In the genomic region with DNA sequence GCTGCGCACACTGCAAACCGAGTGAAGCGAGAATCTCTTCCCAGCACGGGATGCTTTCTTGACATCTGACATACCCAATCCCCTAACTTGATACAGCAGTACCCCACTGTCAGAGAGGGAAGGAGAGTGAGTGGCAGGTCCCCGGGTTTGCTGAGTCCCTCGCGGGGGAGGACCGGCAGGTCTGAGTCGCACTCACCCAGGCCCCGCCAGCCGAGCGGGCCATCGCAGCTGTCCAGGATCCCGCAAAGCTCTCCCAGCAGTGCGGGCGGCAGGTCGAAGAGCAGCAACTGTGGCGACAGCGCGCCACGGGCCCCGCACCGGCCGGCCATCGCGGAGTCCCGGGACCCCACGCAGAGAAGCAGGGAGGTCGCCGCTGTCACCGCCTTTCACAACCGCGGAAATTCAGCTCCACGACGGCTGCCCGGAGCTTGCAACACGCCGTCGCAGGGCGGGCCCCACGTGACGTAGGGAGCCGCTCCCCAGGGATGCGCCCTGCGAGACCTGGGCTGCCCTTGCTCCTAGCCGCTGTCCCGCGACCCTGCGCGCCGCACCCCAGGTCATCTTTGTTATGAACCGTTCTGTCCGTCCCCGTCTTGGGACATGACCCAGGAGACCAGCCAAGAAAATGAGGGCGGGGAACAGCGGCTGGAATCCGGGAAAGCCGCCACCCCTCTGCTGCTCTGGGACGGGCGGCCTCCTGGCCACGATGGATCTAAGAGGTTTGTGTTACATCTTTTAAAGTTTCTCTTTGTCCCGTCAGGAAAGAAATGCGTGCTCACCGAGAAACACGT, we compare ENCODE assay signal across 8 mouse cellular contexts. TPM values are rescaled to one million over a fixed set of nuclear protein-coding genes. Genes with fewer than 3 reads are reported as not detected.
DNase-seq lines count a peak whose midpoint lies in the region; ATAC-seq and TF ChIP-seq lines count a peak whose summit lies in the region.

TSS of gene Tmbim4 (plus strand) at position 460 of the 791 bp plus-strand sequence.

- WGBS in hindbrain, postnatal 0 days, result 1% methylated on average over 65 of the region's 65 CpGs

- H3K9me3 ChIP-seq in hindbrain, postnatal 0 days (ENCODE audit: low read length), result no peaks in the 10 kb centered on the region

- H3K36me3 ChIP-seq in hindbrain, postnatal 0 days (ENCODE audit: insufficient read depth, low read length), result no peaks in the 10 kb centered on the region

- intact Hi-C loops in left cerebral cortex, postnatal 14 days (cut with DNase I), result loop anchor here (5.0 to 10.0 kb wide), 2 partner anchors 67 to 399 kb away; no protein-coding TSS in a partner anchor

- DNase-seq in Muller cell, postnatal 12 days (ENCODE audit: inconsistent ontology term), result peak; percentile 80
- peak; percentile 17 to 18 for DNase-seq in cerebellum, postnatal 14 days
- peak; percentile 78 for DNase-seq in gastrocnemius, postnatal 10 days
- peak; percentile 16 for DNase-seq in hindbrain, postnatal 0 days (ENCODE audit: low spot score)
- no peak for DNase-seq in left cerebral cortex, postnatal 14 days (ENCODE audit: low spot score in 2 of 2)
- peak; percentile 11 for DNase-seq in right cerebral cortex, postnatal 4 days
- peak; percentile 41 for DNase-seq in yolk sac, embryonic 10.5 days (ENCODE audit: low spot score)

- no peaks in the 10 kb centered on the region for H3K27me3 ChIP-seq in hindbrain, postnatal 0 days (ENCODE audit: insufficient read depth, low read length)

- peak within 1 kb of the TSS; percentile 44 for H3K4me3 ChIP-seq in hindbrain, postnatal 0 days (ENCODE audit: low read length)

- H3K9ac ChIP-seq in hindbrain, postnatal 0 days (replicated peaks; ENCODE audit: low read length), result 0 out of 2 replicates have a peak within 1 kb of the TSS, but pooled peaks have one; percentile 13

- H3K4me1 ChIP-seq in hindbrain, postnatal 0 days (ENCODE audit: insufficient read depth, low read length), result no peaks in the 10 kb centered on the region

- no peak within 1 kb of the TSS for H3K27ac ChIP-seq in hindbrain, postnatal 0 days

- no peak for TF ChIP-seq CTCF in hindbrain, postnatal 0 days (IDR thresholded peaks at IDR 0.05; ENCODE audit: low read depth)

- no peak; the same call in 1 of the 2 replicates for ATAC-seq in hindbrain, postnatal 0 days
- peak; percentile 70 for ATAC-seq in megakaryocyte progenitor cell, adult 5-6 weeks (replicated peaks; ENCODE audit: poor library complexity)

- H3K4me2 ChIP-seq in hindbrain, postnatal 0 days (ENCODE audit: low read depth, low read length), result peak within 1 kb of the TSS; percentile 76

RNA-seq across cellular contexts. Expression of gene Tmbim4, which starts in this region (rescaled TPM):
- 10 to 100 TPM; 65.2 to 67.7 TPM for total RNA-seq in gastrocnemius, postnatal 10 days (2021)
- 67.6 and 92.7 TPM in 2 replicates for total RNA-seq in hindbrain, postnatal 0 days (2014; rRNA removed)
- polyA plus RNA-seq in hindbrain, postnatal 0 days (2015; fragmentation: Nextera tagmentation; extraction: Ambion mirVana), result 140 and 143 TPM in 2 replicates
- total RNA-seq in left cerebral cortex, postnatal 14 days (2021), result 10 to 100 TPM; 60.3 to 63.5 TPM
- total RNA-seq in megakaryocyte progenitor cell, adult 5-6 weeks (2015), result 117 and 123 TPM in 2 replicates
- 114 and 124 TPM in 2 replicates for total RNA-seq in megakaryocyte progenitor cell, adult 5-6 weeks (2017)

Comparison
In these comparisons a context has a peak if more than half of its experiments do, and no peak if none do; other contexts are left out.
1. DNase-seq: peak in Muller cell, postnatal 12 days (single experiment), cerebellum, postnatal 14 days (2 of 2), gastrocnemius, postnatal 10 days (single experiment), hindbrain, postnatal 0 days (single experiment), right cerebral cortex, postnatal 4 days (single experiment) and yolk sac, embryonic 10.5 days (single experiment); none in left cerebral cortex, postnatal 14 days (0 of 2).